Mouse (Mus musculus) ES-Bruce4 (cell line): Measurements from ENCODE around the gene Tead3. TPM values are rescaled to one million over a fixed set of nuclear protein-coding genes. Genes with fewer than 3 reads are reported as not detected.
A peak's percentile ranks its signal among the peaks of the same experiment; 100 is the strongest.

Experiments used
- H3K27ac ChIP-seq: 2 replicates; pipeline ENCODE4 v1.5.1; 2012; ENCODE audit warnings: low read length, inconsistent platforms; ENCODE audit not compliant: insufficient read depth
- H3K27me3 ChIP-seq: 2 replicates; pipeline ENCODE4 v1.6.1; 2012; ENCODE audit warnings: mild to moderate bottlenecking, low read length, inconsistent platforms; ENCODE audit not compliant: control insufficient read depth, poor library complexity, insufficient read depth, severe bottlenecking
- H3K36me3 ChIP-seq: 2 replicates; pipeline ENCODE4 v1.6.1; 2012; ENCODE audit warnings: inconsistent platforms, mild to moderate bottlenecking, low read length, moderate library complexity; ENCODE audit not compliant: control insufficient read depth, poor library complexity, insufficient read depth, severe bottlenecking
- H3K4me1 ChIP-seq: one replicate; pipeline ENCODE4 v1.8.1; 2011; ENCODE audit warnings: low read length; ENCODE audit not compliant: control insufficient read depth, insufficient read depth
- H3K4me3 ChIP-seq: 2 replicates; pipeline ENCODE4 v1.5.1; 2011; ENCODE audit warnings: low read depth, mild to moderate bottlenecking, low read length
- H3K9ac ChIP-seq: 2 replicates; pipeline ENCODE4 v1.6.1; 2012; ENCODE audit warnings: low read depth, mild to moderate bottlenecking, inconsistent platforms; ENCODE audit not compliant: poor library complexity, severe bottlenecking
- H3K9me3 ChIP-seq: replicated peaks from 2 replicates; pipeline ENCODE4 v1.6.1; 2012; ENCODE audit warnings: mild to moderate bottlenecking, low read length, inconsistent platforms; ENCODE audit not compliant: control insufficient read depth, poor library complexity, insufficient read depth, severe bottlenecking
- CTCF ChIP-seq: IDR thresholded peaks from one replicate; pipeline ENCODE4 v1.8.1; 2011; ENCODE audit warnings: low read depth, low read length
- EP300 ChIP-seq: IDR thresholded peaks from 2 replicates; pipeline ENCODE4 v1.6.1; 2011; ENCODE audit warnings: low read depth, low read length; ENCODE audit not compliant: insufficient read depth
- POLR2A ChIP-seq: IDR thresholded peaks from one replicate; pipeline ENCODE4 v1.8.1; 2011; ENCODE audit warnings: low read length; ENCODE audit not compliant: insufficient read depth
- polyA plus RNA-seq: library from polyadenylated mRNA; stranded (reverse); fragments of >200 nt; gene quantifications from 2 replicates; pipeline ENCODE4 v1.2.4, GENCODE M21; 2011; ENCODE audit warnings: low read depth; ENCODE audit not compliant: missing spikeins, insufficient read depth, insufficient read length

Gene Tead3
- polyA plus RNA-seq, 1 experiment, result 31.9 TPM

DNA sequence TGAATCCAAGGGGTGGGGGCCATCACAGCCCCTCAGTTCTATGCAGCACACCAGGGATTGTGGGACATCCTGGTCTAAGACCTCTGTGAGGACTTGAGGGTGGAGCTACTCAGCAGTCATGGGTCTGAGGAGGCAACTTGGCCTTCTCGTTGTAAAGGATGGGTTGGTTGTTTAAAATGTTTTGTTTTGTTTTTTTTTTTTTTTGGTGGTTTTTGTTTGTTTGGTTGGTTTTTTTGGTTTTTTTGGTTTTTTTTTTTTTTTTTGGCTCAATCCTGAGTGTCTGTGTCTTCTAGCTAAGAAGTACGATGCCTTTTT lies 20.4 kb downstream of the Tead3 start:
- Histone ChIP-seq H3K36me3 (peaks cover 30% of the 10 kb centered on the region), H3K4me3 (peak overlapping the region; percentile 85), H3K27ac (peak overlapping the region; percentile 56), H3K9me3 (no peaks in the 10 kb centered on the region), H3K27me3 (no peaks in the 10 kb centered on the region), H3K9ac (peak overlapping the region; percentile 95), H3K4me1 (peaks cover 14% of the 10 kb centered on the region)
- TF ChIP-seq EP300 (no peak), POLR2A (no peak), CTCF (no peak)

DNA sequence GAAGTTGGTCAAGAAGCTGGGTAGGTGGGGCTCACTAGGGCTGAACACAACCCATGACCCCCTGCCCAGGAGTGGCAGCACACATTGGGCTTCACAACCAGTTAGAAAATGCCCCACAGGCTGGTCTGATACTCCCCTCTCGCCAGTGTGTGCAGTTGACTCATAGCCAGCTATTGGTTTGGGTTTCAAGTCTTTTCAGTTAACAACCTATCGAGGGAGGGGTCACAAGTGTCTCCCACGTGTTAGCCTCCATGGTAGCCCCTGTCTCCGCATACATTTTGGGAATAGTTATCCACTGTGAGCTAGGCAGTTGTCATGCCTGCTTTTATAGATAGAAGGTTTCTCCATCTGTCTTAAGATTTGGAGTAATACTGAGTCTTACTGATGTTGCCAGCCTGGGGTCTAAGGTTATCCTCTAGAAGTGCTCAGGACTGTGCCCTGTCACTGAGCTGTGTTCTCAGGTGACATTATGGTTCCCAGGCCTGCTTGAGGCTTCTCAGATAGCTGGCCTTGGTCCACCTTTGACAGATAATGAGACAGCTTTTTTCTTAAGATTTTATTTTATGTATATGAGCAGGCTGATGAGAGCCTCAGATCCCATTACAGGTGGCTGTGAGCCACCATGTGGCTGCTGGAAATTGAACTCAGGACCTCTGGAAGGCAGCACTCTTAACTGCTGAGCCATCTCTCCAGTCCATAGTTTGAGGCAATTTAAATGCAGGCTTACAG lies 20.9 kb downstream of the Tead3 start:
- H3K36me3 ChIP-seq, result peaks cover 30% of the 10 kb centered on the region

DNA sequence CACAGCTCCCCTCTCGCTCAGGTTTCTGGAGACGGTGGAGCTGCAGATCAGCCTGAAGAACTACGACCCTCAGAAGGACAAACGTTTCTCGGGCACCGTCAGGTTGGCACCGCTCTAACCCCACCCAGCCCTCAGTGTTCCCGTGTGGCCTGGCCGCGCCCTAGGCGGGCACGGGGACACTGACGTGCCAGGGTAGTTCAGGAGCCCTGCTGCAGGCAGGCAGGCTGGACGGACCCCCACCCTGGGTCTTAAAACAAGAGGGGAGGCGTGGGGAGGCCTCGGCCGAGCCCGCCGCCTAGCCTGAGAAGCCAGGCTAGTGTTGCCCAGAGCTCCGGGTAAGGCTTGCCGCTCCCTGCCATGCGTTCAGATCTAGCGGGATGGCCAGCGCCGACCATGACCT lies 21.7 kb downstream of the Tead3 start:
- H3K36me3 ChIP-seq, result peaks cover 30% of the 10 kb centered on the region

More for the DNA sequence above, 20.9 kb downstream of the Tead3 start:
- Histone ChIP-seq H3K27me3 (no peaks in the 10 kb centered on the region), H3K27ac (peak overlapping the region; percentile 56), H3K4me3 (peak overlapping the region; percentile 85), H3K9me3 (no peaks in the 10 kb centered on the region), H3K4me1 (peaks cover 14% of the 10 kb centered on the region), H3K9ac (peak overlapping the region; percentile 95)
- TF ChIP-seq EP300 (no peak), POLR2A (no peak), CTCF (no peak)

DNA sequence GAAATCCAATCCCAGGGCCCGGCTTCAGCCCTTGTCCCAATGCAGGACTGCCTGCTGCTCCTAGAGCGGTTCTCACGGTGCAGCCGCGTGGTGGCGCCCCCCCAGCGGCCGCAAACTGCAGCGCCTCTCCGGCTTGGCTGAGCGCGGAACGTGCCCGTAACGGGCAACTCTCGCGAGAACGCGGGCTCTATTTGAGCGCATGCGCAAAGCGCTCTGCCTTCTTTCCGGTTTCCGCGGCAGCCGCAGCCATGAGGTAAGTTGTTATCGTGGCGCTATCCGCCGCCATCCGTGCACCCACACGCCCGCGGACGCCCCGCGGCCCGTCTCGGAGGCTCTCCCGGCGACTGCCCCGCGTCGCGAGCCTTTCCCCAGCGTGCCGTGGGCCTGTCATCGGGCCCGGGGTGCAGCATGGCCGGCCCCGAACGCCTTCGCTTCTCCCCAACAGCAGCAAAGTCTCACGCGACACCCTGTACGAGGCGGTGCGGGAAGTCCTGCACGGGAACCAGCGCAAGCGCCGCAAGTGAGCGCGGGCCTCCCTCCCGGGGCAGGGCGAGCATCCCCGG lies 22.2 kb downstream of the Tead3 start, which contains the start of gene Rpl10a:
TSS of gene Rpl10a (plus strand) at position 106 of the 563 bp plus-strand sequence.
- Histone ChIP-seq H3K27me3 (no peaks in the 10 kb centered on the region), H3K4me1 (peaks cover 14% of the 10 kb centered on the region), H3K4me3 (peak within 1 kb of the TSS; percentile 85), H3K9ac (peak within 1 kb of the TSS; percentile 95), H3K36me3 (peaks cover 30% of the 10 kb centered on the region), H3K27ac (peak within 1 kb of the TSS; percentile 56), H3K9me3 (no peaks in the 10 kb centered on the region)
- TF ChIP-seq POLR2A (peak; percentile 88), EP300 (no peak), CTCF (peak; percentile 65)

More for the DNA sequence above, 21.7 kb downstream of the Tead3 start:
- Histone ChIP-seq H3K27me3 (no peaks in the 10 kb centered on the region), H3K9ac (peak overlapping the region; percentile 95), H3K4me1 (peaks cover 14% of the 10 kb centered on the region), H3K4me3 (peak overlapping the region; percentile 85), H3K9me3 (no peaks in the 10 kb centered on the region), H3K27ac (peak overlapping the region; percentile 56)
- TF ChIP-seq CTCF (no peak), EP300 (no peak), POLR2A (no peak)

DNA sequence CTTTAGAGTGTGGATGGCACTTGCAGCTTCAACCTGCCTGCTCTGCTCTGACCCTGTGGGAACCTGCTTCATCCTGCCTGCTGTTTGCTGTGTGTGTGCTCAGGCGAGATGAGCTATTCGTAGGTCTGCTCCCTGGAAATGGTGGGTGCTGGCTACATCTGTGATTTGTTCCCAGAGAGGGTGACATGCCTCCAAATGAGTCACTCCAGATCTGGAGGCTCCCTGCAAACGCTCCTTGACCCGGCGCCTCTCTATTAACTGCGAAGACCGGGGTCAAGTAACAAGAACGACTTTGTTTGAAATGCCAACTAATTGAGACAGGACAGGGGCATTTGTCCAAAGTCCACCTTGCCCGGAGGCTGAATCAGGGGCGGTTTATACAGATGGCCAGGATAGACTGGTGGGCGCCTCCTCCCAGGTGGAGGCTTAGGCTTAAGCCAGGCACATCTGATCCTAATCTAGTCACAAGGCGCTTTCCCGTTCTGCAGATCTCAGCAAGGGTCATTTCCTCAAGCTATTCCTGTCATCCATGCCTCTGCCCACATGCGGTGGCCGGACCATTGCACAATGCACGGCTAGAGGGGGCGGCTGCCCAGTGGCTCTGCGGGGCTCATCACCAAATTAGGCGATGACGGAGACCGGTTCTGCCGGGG lies 22.8 kb downstream of the Tead3 start:
- Histone ChIP-seq H3K4me3 (peak overlapping the region; percentile 50), H3K36me3 (peaks cover 30% of the 10 kb centered on the region), H3K27me3 (no peaks in the 10 kb centered on the region), H3K9me3 (no peaks in the 10 kb centered on the region), H3K4me1 (peaks cover 11% of the 10 kb centered on the region), H3K9ac (peak overlapping the region; percentile 95), H3K27ac (peak overlapping the region; percentile 40)
- TF ChIP-seq CTCF (no peak), EP300 (0 out of 2 replicates have a peak, but pooled peaks have one; percentile 23)
